Mouse (Mus musculus) stomach, postnatal 0 days (tissue): ENCODE measurements around the gene Gli2. TPM values are rescaled to one million over a fixed set of nuclear protein-coding genes. Genes with fewer than 3 reads are reported as not detected.
A peak's percentile ranks its signal among the peaks of the same experiment; 100 is the strongest.

Source experiments
- ATAC-seq: fragments of 200-750 bp; cut with Nextera tagmentation; 2 replicates; pipeline ENCODE4 v1.8.0; 2017; ENCODE audit not compliant: low FRiP score, low TSS enrichment
- DNase-seq: peaks from one replicate; pipeline ENCODE4 v3.0.0-alpha.2; 2016; ENCODE audit warnings: low spot score
- H3K27ac ChIP-seq: fragments of 300-500 bp; sonication (generic); replicated peaks from 2 replicates; pipeline ENCODE4 v1.5.1; 2014; ENCODE audit warnings: mild to moderate bottlenecking, control low read depth
- H3K27me3 ChIP-seq: fragments of 300-500 bp; sonication (generic); 2 replicates; pipeline ENCODE4 v1.6.1; 2014; ENCODE audit warnings: low read length; ENCODE audit not compliant: control insufficient read depth, insufficient read depth
- H3K36me3 ChIP-seq: fragments of 300-500 bp; sonication (generic); 2 replicates; pipeline ENCODE4 v1.6.1; 2014; ENCODE audit warnings: low read length, mixed read lengths; ENCODE audit not compliant: control insufficient read depth, insufficient read depth
- H3K4me1 ChIP-seq: fragments of 300-500 bp; sonication (generic); replicated peaks from 2 replicates; pipeline ENCODE4 v1.6.1; 2014; ENCODE audit warnings: antibody characterized with exemption; ENCODE audit not compliant: control insufficient read depth, insufficient read depth
- H3K4me2 ChIP-seq: fragments of 300-500 bp; sonication (generic); replicated peaks from 2 replicates; pipeline ENCODE4 v1.6.1; 2014; ENCODE audit warnings: low read depth, mild to moderate bottlenecking, control low read depth, moderate library complexity
- H3K4me3 ChIP-seq: fragments of 300-500 bp; sonication (generic); 2 replicates; pipeline ENCODE4 v1.5.1; 2014; ENCODE audit warnings: low read depth, low read length, control low read depth
- H3K9ac ChIP-seq: fragments of 300-500 bp; sonication (generic); 2 replicates; pipeline ENCODE4 v1.6.1; 2014; ENCODE audit warnings: mild to moderate bottlenecking, low read length, control low read depth, mixed read lengths
- H3K9me3 ChIP-seq: fragments of 300-500 bp; sonication (generic); 2 replicates; pipeline ENCODE4 v1.6.1; 2016; ENCODE audit warnings: low read length; ENCODE audit not compliant: control insufficient read depth
- CTCF ChIP-seq: IDR thresholded peaks from 2 replicates; pipeline ENCODE4 v1.5.1; 2016; ENCODE audit warnings: antibody characterized with exemption, low read depth, mild to moderate bottlenecking, moderate library complexity
- EP300 ChIP-seq: optimal IDR thresholded peaks from 2 replicates; pipeline ENCODE3; 2016; ENCODE audit warnings: antibody characterized with exemption
- WGBS: fragments of 180-500 bp; shearing (Covaris S2); extraction: QIAGEN DNeasy Blood & Tissue Kit; methylation state at CpG from one replicate; pipeline ENCODE4 v1.1.7; 2014; 5-methylcytosine and 5-hydroxymethylcytosine counted together
- polyA plus RNA-seq: library from polyadenylated mRNA; unstranded; fragments of >200 nt; fragmentation: Nextera tagmentation; extraction: Ambion mirVana; gene quantifications from 2 replicates; pipeline ENCODE4 v1.2.1, GENCODE M21; 2015

Gli2 gene
- polyA plus RNA-seq, 1 experiment from 2014 or later = 2.0 TPM

DNA sequence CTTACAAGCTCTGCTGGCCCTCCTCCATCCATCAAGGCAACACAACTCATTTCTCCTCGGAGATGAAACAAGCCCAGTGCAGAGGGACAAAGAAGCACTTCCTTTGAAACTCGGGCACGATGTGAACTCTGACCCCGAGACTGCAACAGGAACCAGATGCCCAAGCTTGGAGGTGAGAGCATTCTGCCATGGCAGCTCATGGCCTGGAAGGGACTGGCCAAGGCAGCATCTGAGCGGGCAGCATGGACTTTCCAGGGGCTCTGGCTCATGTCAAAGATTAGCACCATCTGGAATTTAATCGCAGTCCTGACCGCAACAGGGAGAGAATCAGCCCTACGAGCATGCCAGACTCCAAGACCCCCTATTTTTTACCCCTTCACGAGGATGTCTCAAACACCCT, 148.5 kb downstream of the Gli2 start:
- no peak overlapping the region for H3K9ac ChIP-seq
- no peak overlapping the region for H3K4me2 ChIP-seq
- H3K9me3 ChIP-seq = no peaks in the 10 kb centered on the region
- no peak overlapping the region for H3K4me3 ChIP-seq
- no peaks in the 10 kb centered on the region for H3K4me1 ChIP-seq
- TF ChIP-seq EP300 (no peak), CTCF (no peak)
- H3K36me3 ChIP-seq = no peaks in the 10 kb centered on the region
- DNase-seq = no peak
- 60% methylated on average over 9 of the region's 9 CpGs for WGBS
- H3K27me3 ChIP-seq = no peaks in the 10 kb centered on the region
- ATAC-seq = no peak
- H3K27ac ChIP-seq = no peak overlapping the region

- Histone ChIP-seq H3K4me2 (no peak overlapping the region), H3K27ac (no peak overlapping the region), H3K9me3 (no peaks in the 10 kb centered on the region), H3K27me3 (no peaks in the 10 kb centered on the region), H3K9ac (no peak overlapping the region), H3K4me3 (no peak overlapping the region), H3K4me1 (no peaks in the 10 kb centered on the region), H3K36me3 (no peaks in the 10 kb centered on the region)
- no peak for ATAC-seq
- 75% methylated on average over 3 of the region's 3 CpGs for WGBS
- no peak for TF ChIP-seq CTCF
- no peak for TF ChIP-seq EP300
- DNase-seq = no peak
Measured at GRCm38 (mm10) chr1:118904431-118904830, 149.0 kb downstream of the Gli2 start.

DNA sequence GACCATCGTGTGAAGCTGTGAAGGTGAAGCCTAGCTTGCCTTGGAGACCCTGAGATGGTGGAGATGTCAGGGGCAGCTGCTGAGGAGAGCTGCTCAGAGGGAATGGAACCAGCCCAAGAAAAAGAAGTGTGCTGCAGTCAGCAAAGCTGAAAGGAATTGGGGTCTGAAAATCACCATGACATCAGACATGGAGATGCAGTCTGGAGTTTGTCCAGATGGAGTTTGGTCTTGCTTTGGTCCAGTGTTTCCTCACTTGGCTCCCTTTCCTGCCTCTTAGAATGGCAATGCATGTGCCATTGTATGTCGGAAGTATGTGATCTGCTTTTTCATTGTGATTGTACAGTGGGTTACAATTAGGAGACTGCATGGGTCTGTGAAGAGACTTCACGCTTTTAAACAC, 149.7 kb downstream of the Gli2 start:
- 94% methylated on average over 3 of the region's 3 CpGs for WGBS
- Histone ChIP-seq H3K36me3 (no peaks in the 10 kb centered on the region), H3K4me2 (no peak overlapping the region), H3K4me1 (no peaks in the 10 kb centered on the region), H3K9ac (no peak overlapping the region), H3K27me3 (no peaks in the 10 kb centered on the region), H3K4me3 (no peak overlapping the region), H3K27ac (no peak overlapping the region), H3K9me3 (no peaks in the 10 kb centered on the region)
- TF ChIP-seq CTCF (no peak), EP300 (no peak)
- ATAC-seq (no peak), DNase-seq (no peak)

GRCm38 (mm10) chr1:118901868-118902586, 151.4 kb downstream of the Gli2 start:
- no peak overlapping the region for H3K9ac ChIP-seq
- no peak for TF ChIP-seq CTCF
- no peak for TF ChIP-seq EP300
- ATAC-seq (no peak), DNase-seq (peak; percentile 25)
- H3K4me3 ChIP-seq = no peak overlapping the region
- no peaks in the 10 kb centered on the region for H3K9me3 ChIP-seq
- H3K27ac ChIP-seq = no peak overlapping the region
- no peaks in the 10 kb centered on the region for H3K27me3 ChIP-seq
- no peaks in the 10 kb centered on the region for H3K4me1 ChIP-seq
- H3K36me3 ChIP-seq = no peaks in the 10 kb centered on the region
- no peak overlapping the region for H3K4me2 ChIP-seq
- WGBS = 47% methylated on average over 7 of the region's 8 CpGs

DNA sequence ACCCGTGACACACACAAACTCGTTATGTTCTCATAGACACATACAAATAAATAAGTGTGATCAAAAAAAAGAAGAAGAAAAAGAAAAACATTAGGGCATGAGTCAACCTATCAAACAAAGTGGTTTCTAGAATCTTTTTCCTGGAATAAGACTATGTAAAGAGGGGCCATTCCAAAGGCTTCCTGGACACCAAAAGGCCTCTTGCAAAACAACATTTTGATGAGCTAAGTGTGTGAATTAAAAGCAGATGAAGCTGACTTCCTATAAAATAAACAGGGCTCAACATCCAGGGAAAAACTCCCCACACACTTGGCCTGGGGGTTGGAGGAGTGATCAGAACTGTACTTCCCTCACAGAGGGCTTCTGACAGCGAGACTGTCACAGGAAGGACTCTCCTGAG, 155.1 kb downstream of the Gli2 start:
- ATAC-seq = no peak

GRCm38 (mm10) chr1:118895026-118895762, 158.2 kb downstream of the Gli2 start:
- no peak overlapping the region for H3K4me3 ChIP-seq
- DNase-seq (no peak), ATAC-seq (peak; percentile 71)
- no peaks in the 10 kb centered on the region for H3K4me1 ChIP-seq
- H3K27me3 ChIP-seq = no peaks in the 10 kb centered on the region
- no peak overlapping the region for H3K4me2 ChIP-seq
- no peak overlapping the region for H3K9ac ChIP-seq
- TF ChIP-seq EP300 (no peak), CTCF (no peak)
- 60% methylated on average over 9 of the region's 9 CpGs for WGBS
- no peaks in the 10 kb centered on the region for H3K9me3 ChIP-seq
- no peak overlapping the region for H3K27ac ChIP-seq
- H3K36me3 ChIP-seq = no peaks in the 10 kb centered on the region

More for the DNA sequence above, 155.1 kb downstream of the Gli2 start:
- WGBS = 74% methylated on average over 3 of the region's 3 CpGs
- Histone ChIP-seq H3K9ac (no peak overlapping the region), H3K4me2 (no peak overlapping the region), H3K36me3 (no peaks in the 10 kb centered on the region), H3K4me1 (no peaks in the 10 kb centered on the region), H3K9me3 (no peaks in the 10 kb centered on the region), H3K27me3 (no peaks in the 10 kb centered on the region), H3K27ac (no peak overlapping the region), H3K4me3 (no peak overlapping the region)
- no peak for TF ChIP-seq EP300
- TF ChIP-seq CTCF = no peak
- DNase-seq = no peak
